Mouse (Mus musculus): Measurements from ENCODE around the gene Timd4. TPM values are rescaled to one million over a fixed set of nuclear protein-coding genes. Genes with fewer than 3 reads are reported as not detected.

The Timd4 gene
- total RNA-seq, 2 experiments from 2014 or later = 0.26 to 0.67 TPM

- intact Hi-C loops (cut with DNase I) = no loop called here
- no peak overlapping the region for H3K4me3 ChIP-seq
- no peak for DNase-seq
- no peak for TF ChIP-seq CTCF (IDR thresholded peaks at IDR 0.05)
- no peak overlapping the region for H3K27ac ChIP-seq
Observed at GRCm38 (mm10) chr11:46868594-46868993, 58.0 kb downstream of the Timd4 start.

GRCm38 (mm10) chr11:46875774-46876173 lies 65.2 kb downstream of the Timd4 start:
- Histone ChIP-seq H3K4me3 (no peak overlapping the region), H3K27ac (no peak overlapping the region)
- intact Hi-C loops (cut with DNase I) = no loop called here
- TF ChIP-seq CTCF (IDR thresholded peaks at IDR 0.05) = no peak
- no peak for DNase-seq

- H3K4me3 ChIP-seq = no peak overlapping the region
- no peak for TF ChIP-seq CTCF (IDR thresholded peaks at IDR 0.05)
- intact Hi-C loops (cut with DNase I) = no loop called here
- H3K27ac ChIP-seq = no peak overlapping the region
- DNase-seq = no peak
Observed at GRCm38 (mm10) chr11:46882456-46882855, 71.9 kb downstream of the Timd4 start.

GRCm38 (mm10) chr11:46889093-46889492 lies 78.5 kb downstream of the Timd4 start:
- no peak for DNase-seq
- H3K4me3 ChIP-seq = no peak overlapping the region
- TF ChIP-seq CTCF (IDR thresholded peaks at IDR 0.05) = no peak
- H3K27ac ChIP-seq = no peak overlapping the region
- intact Hi-C loops (cut with DNase I) = no loop called here

Other genes with a start within 250 kb of the Timd4 start
- gene BC053393, start 239.3 kb upstream of the Timd4 start, total RNA-seq (2021) = not detected
- not detected for gene Dppa1, start 181.5 kb upstream of the Timd4 start, total RNA-seq (2021)
- gene Timd2, start 103.7 kb upstream of the Timd4 start, total RNA-seq (2021) = not detected
- not detected for gene Havcr1, start 75.7 kb upstream of the Timd4 start, total RNA-seq (2021)

Data from gastrocnemius, adult 2 months (tissue).